Comparison of ENCODE assay signal across 13 mouse cellular contexts in genomic region chr11:117323976-117324574, GRCm38 (mm10).
DNase-seq lines count a peak whose midpoint lies in the region; ATAC-seq lines count a peak whose summit lies in the region.
"Had no signal": no experiment of that assay in that cellular context is flagged by ENCODE, and none has a peak within 500 bp of the region (broad histone marks: within the 10 kb centered on the region; RNA-seq: fewer than 3 reads in every experiment).

No protein-coding gene starts in this region.

- H3K4me3 ChIP-seq in kidney, embryonic 16.5 days (ENCODE audit: low read length) = no peak overlapping the region
- H3K4me3 ChIP-seq in intestine, embryonic 16.5 days (ENCODE audit: low read length) = no peak overlapping the region
- H3K4me3 ChIP-seq: heart, adult 2 months had no signal

- intact Hi-C loops in left cerebral cortex, postnatal 36 days (cut with DNase I) = no loop called here

- ATAC-seq in kidney, embryonic 16.5 days (ENCODE audit: low FRiP score, low TSS enrichment) = no peak
- ATAC-seq in intestine, embryonic 16.5 days = peak; percentile 36; the same call in 1 of the 2 replicates

- peak overlapping the region; percentile 28; the same call in 1 of the 2 replicates for H3K27ac ChIP-seq in kidney, embryonic 16.5 days (ENCODE audit: low read length)
- H3K27ac ChIP-seq in intestine, embryonic 16.5 days (ENCODE audit: low read length) = peak overlapping the region; percentile 45
- H3K27ac ChIP-seq: heart, adult 2 months; liver, embryonic 14.5 days had no signal

- H3K9me3 ChIP-seq in kidney, embryonic 16.5 days (ENCODE audit: low read length) = no peaks in the 10 kb centered on the region
- H3K9me3 ChIP-seq in intestine, embryonic 16.5 days (ENCODE audit: control insufficient read depth, low read length) = no peaks in the 10 kb centered on the region

- 65% methylated on average over 12 of the region's 12 CpGs for WGBS in kidney, embryonic 16.5 days
- 59% methylated on average over 12 of the region's 12 CpGs for WGBS in intestine, embryonic 16.5 days

- H3K27me3 ChIP-seq in kidney, embryonic 16.5 days (ENCODE audit: insufficient read depth, low read length) = no peaks in the 10 kb centered on the region
- H3K27me3 ChIP-seq in intestine, embryonic 16.5 days (replicated peaks; ENCODE audit: control insufficient read depth, insufficient read depth, low read length) = no peaks in the 10 kb centered on the region

- H3K4me1 ChIP-seq in kidney, embryonic 16.5 days (ENCODE audit: insufficient read depth, low read length) = peaks cover 68% of the 10 kb centered on the region
- H3K4me1 ChIP-seq in intestine, embryonic 16.5 days (ENCODE audit: control insufficient read depth, insufficient read depth, low read length) = peaks cover 79% of the 10 kb centered on the region

- H3K36me3 ChIP-seq in kidney, embryonic 16.5 days (ENCODE audit: insufficient read depth, low read length) = no peaks in the 10 kb centered on the region
- no peaks in the 10 kb centered on the region for H3K36me3 ChIP-seq in intestine, embryonic 16.5 days (ENCODE audit: control insufficient read depth, insufficient read depth, low read length)

- H3K4me2 ChIP-seq in kidney, embryonic 16.5 days (replicated peaks; ENCODE audit: low read depth, low read length) = no peak overlapping the region
- H3K4me2 ChIP-seq in intestine, embryonic 16.5 days (ENCODE audit: low read depth, low read length) = no peak overlapping the region

- H3K9ac ChIP-seq in kidney, embryonic 16.5 days (replicated peaks; ENCODE audit: low read length) = 0 out of 2 replicates have a peak overlapping the region, but pooled peaks have one; percentile 6
- 0 out of 2 replicates have a peak overlapping the region, but pooled peaks have one; percentile 2 for H3K9ac ChIP-seq in intestine, embryonic 16.5 days (ENCODE audit: low read depth, low read length)
- H3K9ac ChIP-seq: liver, embryonic 14.5 days had no signal

- no peak for DNase-seq in kidney, adult 8-10 months
- peak; percentile 42 for DNase-seq in 3T3-L1 (ENCODE audit: low read depth, low spot score)
- peak; percentile 63 for DNase-seq in ES-CJ7 (ENCODE audit: low read depth, low spot score)
- no peak for DNase-seq in layer of hippocampus, postnatal 25 days (ENCODE audit: extremely low spot score in 1 of 2, low spot score in 1 of 2)
- DNase-seq in left cerebral cortex, postnatal 36 days (ENCODE audit: low spot score in 2 of 2) = no peak
- no peak for DNase-seq in layer of hippocampus, postnatal 10 days (ENCODE audit: low spot score in 2 of 2)
- DNase-seq: cerebellum, adult 11-12 months; heart, adult 2 months; kidney, postnatal 25 days; right cerebral cortex, postnatal 4 days had no signal

Comparison
In these comparisons a context has a peak if more than half of its experiments do, and no peak if none do; other contexts are left out.
1. DNase-seq: peak in 3T3-L1 (single experiment) and ES-CJ7 (single experiment); none in kidney, adult 8-10 months (0 of 2), layer of hippocampus, postnatal 25 days (0 of 2), left cerebral cortex, postnatal 36 days (0 of 2) and layer of hippocampus, postnatal 10 days (0 of 2).